Mouse (Mus musculus): ENCODE measurements around the gene Sox5.

GRCm38 (mm10) chr6:143948071-143948470 is 833.7 kb downstream of the Sox5 start:
- TF ChIP-seq EP300 (IDR thresholded peaks at IDR 0.05; ENCODE audit: insufficient read depth, low read depth, low read length): no peak
- TF ChIP-seq CTCF (IDR thresholded peaks at IDR 0.05): no peak

Data from heart, adult 2 months (tissue).